Comparison of ENCODE assay signal across 14 mouse cellular contexts in the genomic region with DNA sequence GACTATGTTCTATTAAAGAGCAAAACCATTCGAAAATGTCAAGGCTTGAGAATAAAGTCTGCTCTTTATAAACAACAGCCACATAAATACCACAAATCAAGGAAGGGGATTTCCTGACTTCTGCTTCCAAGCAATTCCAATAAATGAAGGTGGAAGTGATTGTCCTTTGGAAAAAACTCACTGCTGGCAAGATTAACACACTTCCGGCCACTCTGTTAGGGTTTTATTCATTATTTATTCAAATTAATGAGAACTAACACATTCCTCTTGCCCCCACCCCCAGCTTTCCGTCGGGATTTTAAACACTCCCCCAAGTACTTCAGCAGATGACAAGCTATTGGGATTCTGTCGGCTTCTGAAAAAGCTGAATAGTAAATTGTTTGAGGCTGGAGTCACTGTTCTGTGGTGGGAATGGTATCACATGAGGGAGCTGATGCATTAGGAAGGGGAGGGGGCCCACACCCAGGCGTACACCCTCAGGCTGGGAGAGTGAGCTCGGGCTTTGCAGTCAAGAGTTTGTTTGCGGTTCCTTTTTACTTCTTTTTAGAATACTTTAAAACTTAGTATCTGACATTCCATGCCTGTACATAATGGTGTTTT. TPM values are rescaled to one million over a fixed set of nuclear protein-coding genes. Genes with fewer than 3 reads are reported as not detected.
DNase-seq lines count a peak whose midpoint lies in the region; ATAC-seq and TF ChIP-seq lines count a peak whose summit lies in the region.
"Had no signal": no experiment of that assay in that cellular context is flagged by ENCODE, and none has a peak within 500 bp of the region (broad histone marks: within the 10 kb centered on the region; RNA-seq: fewer than 3 reads in every experiment).

No protein-coding gene starts in this region.

- 0 out of 2 replicates have a peak overlapping the region, but pooled peaks have one; percentile 19 for H3K9ac ChIP-seq in hindbrain, embryonic 13.5 days
- no peak overlapping the region for H3K9ac ChIP-seq in hindbrain, embryonic 14.5 days
- no peak overlapping the region for H3K9ac ChIP-seq in lung, postnatal 0 days (replicated peaks; ENCODE audit: low read depth)
- no peak overlapping the region for H3K9ac ChIP-seq in intestine, embryonic 15.5 days
- H3K9ac ChIP-seq: midbrain, embryonic 13.5 days; neural tube, embryonic 12.5 days had no signal

- H3K4me1 ChIP-seq in hindbrain, embryonic 13.5 days (replicated peaks) = peaks cover 10% of the 10 kb centered on the region
- H3K4me1 ChIP-seq in hindbrain, embryonic 14.5 days (replicated peaks; ENCODE audit: control insufficient read depth, insufficient read depth, low read length) = 0 out of 2 replicates have a peak, but pooled peaks cover 2% of the 10 kb centered on the region
- no peaks in the 10 kb centered on the region for H3K4me1 ChIP-seq in lung, postnatal 0 days (ENCODE audit: insufficient read depth, low read depth, low read length)
- peaks cover 3% of the 10 kb centered on the region for H3K4me1 ChIP-seq in lung, adult 2 months (ENCODE audit: control insufficient read depth, insufficient read depth, low read length)
- H3K4me1 ChIP-seq in intestine, embryonic 15.5 days (replicated peaks) = peaks cover 13% of the 10 kb centered on the region

- no peaks in the 10 kb centered on the region for H3K27me3 ChIP-seq in hindbrain, embryonic 13.5 days
- H3K27me3 ChIP-seq in hindbrain, embryonic 14.5 days (ENCODE audit: control insufficient read depth, insufficient read depth, low read length) = no peaks in the 10 kb centered on the region
- no peaks in the 10 kb centered on the region for H3K27me3 ChIP-seq in lung, postnatal 0 days (replicated peaks; ENCODE audit: insufficient read depth, low read length)
- no peaks in the 10 kb centered on the region for H3K27me3 ChIP-seq in intestine, embryonic 15.5 days (replicated peaks)
- H3K27me3 ChIP-seq: midbrain, embryonic 13.5 days; neural tube, embryonic 12.5 days had no signal

- no peak overlapping the region for H3K27ac ChIP-seq in hindbrain, embryonic 13.5 days
- no peak overlapping the region for H3K27ac ChIP-seq in hindbrain, embryonic 14.5 days
- no peak overlapping the region for H3K27ac ChIP-seq in lung, postnatal 0 days (ENCODE audit: low read length)
- H3K27ac ChIP-seq in intestine, embryonic 15.5 days = peak overlapping the region; percentile 87
- H3K27ac ChIP-seq: midbrain, embryonic 13.5 days; neural tube, embryonic 12.5 days had no signal

- H3K36me3 ChIP-seq in hindbrain, embryonic 13.5 days = no peaks in the 10 kb centered on the region
- H3K36me3 ChIP-seq in hindbrain, embryonic 14.5 days (replicated peaks; ENCODE audit: control insufficient read depth, insufficient read depth) = no peaks in the 10 kb centered on the region
- no peaks in the 10 kb centered on the region for H3K36me3 ChIP-seq in lung, postnatal 0 days (ENCODE audit: insufficient read depth, low read length)
- H3K36me3 ChIP-seq in intestine, embryonic 15.5 days = no peaks in the 10 kb centered on the region
- H3K36me3 ChIP-seq: midbrain, embryonic 13.5 days; neural tube, embryonic 12.5 days had no signal

- H3K4me3 ChIP-seq in hindbrain, embryonic 13.5 days = no peak overlapping the region
- H3K4me3 ChIP-seq in hindbrain, embryonic 14.5 days (replicated peaks; ENCODE audit: low read length) = no peak overlapping the region
- no peak overlapping the region for H3K4me3 ChIP-seq in lung, postnatal 0 days (ENCODE audit: low read depth, low read length)
- no peak overlapping the region for H3K4me3 ChIP-seq in lung, adult 2 months (replicated peaks; ENCODE audit: extremely low read depth, low read depth, low read length)
- no peak overlapping the region for H3K4me3 ChIP-seq in intestine, embryonic 15.5 days (replicated peaks)
- H3K4me3 ChIP-seq: midbrain, embryonic 13.5 days; neural tube, embryonic 12.5 days had no signal

- 47% methylated on average over 8 of the region's 8 CpGs for WGBS in hindbrain, embryonic 13.5 days
- WGBS in hindbrain, embryonic 14.5 days = 43% methylated on average over 8 of the region's 8 CpGs
- 20% methylated on average over 8 of the region's 8 CpGs for WGBS in lung, postnatal 0 days
- WGBS in lung, adult 2 months = 18% methylated on average over 8 of the region's 8 CpGs
- 34% methylated on average over 8 of the region's 8 CpGs for WGBS in intestine, embryonic 15.5 days

- no peak for ATAC-seq in hindbrain, embryonic 13.5 days (ENCODE audit: low FRiP score)
- no peak for ATAC-seq in hindbrain, embryonic 14.5 days (ENCODE audit: low FRiP score)
- ATAC-seq in lung, postnatal 0 days = peak; percentile 11; the same call in 1 of the 2 replicates
- no peak for ATAC-seq in intestine, embryonic 15.5 days
- ATAC-seq: forebrain, embryonic 16.5 days; midbrain, embryonic 13.5 days had no signal

- H3K4me2 ChIP-seq in hindbrain, embryonic 13.5 days = no peak overlapping the region
- H3K4me2 ChIP-seq in hindbrain, embryonic 14.5 days (replicated peaks) = no peak overlapping the region
- H3K4me2 ChIP-seq in lung, postnatal 0 days (replicated peaks; ENCODE audit: low read depth, low read length) = no peak overlapping the region
- H3K4me2 ChIP-seq in intestine, embryonic 15.5 days (replicated peaks) = peak overlapping the region; percentile 28; the same call in 1 of the 2 replicates
- H3K4me2 ChIP-seq: midbrain, embryonic 13.5 days; neural tube, embryonic 12.5 days had no signal

- no peak for DNase-seq in hindbrain, embryonic 14.5 days (ENCODE audit: low spot score)
- DNase-seq in lung, postnatal 0 days (ENCODE audit: low spot score) = peak; percentile 44
- no peak for DNase-seq in lung, adult 2 months
- DNase-seq in embryo, embryonic 9.5 days (ENCODE audit: extremely low spot score) = no peak
- no peak for DNase-seq in left cerebral cortex, adult 11 months (ENCODE audit: low spot score)
- DNase-seq: cerebellum, adult 18-20 months; embryo, embryonic 11 days; gastrocnemius, postnatal 36 days; right cerebral cortex, adult 18-20 months had no signal

- no peak for TF ChIP-seq POLR2A in lung, adult 2 months (IDR thresholded peaks at IDR 0.05; ENCODE audit: borderline replicate concordance, extremely low read depth, low read depth, low read length)

- H3K9me3 ChIP-seq in hindbrain, embryonic 13.5 days = no peaks in the 10 kb centered on the region
- H3K9me3 ChIP-seq in hindbrain, embryonic 14.5 days (ENCODE audit: control insufficient read depth, low read length) = no peaks in the 10 kb centered on the region
- no peaks in the 10 kb centered on the region for H3K9me3 ChIP-seq in lung, postnatal 0 days (ENCODE audit: low read length)
- no peaks in the 10 kb centered on the region for H3K9me3 ChIP-seq in intestine, embryonic 15.5 days
- H3K9me3 ChIP-seq: midbrain, embryonic 13.5 days; neural tube, embryonic 12.5 days had no signal

- no peak for TF ChIP-seq CTCF in lung, postnatal 0 days (IDR thresholded peaks at IDR 0.05)
- TF ChIP-seq CTCF in lung, adult 2 months (IDR thresholded peaks at IDR 0.05; ENCODE audit: insufficient read depth, low read length) = no peak

- TF ChIP-seq EP300 in lung, postnatal 0 days (IDR thresholded peaks at IDR 0.05) = peak; percentile 68

RNA-seq across cellular contexts. Expression of gene Lima1, which starts 14.1 kb away (rescaled TPM):
- 20.6 and 20.9 TPM in 2 replicates for polyA plus RNA-seq in hindbrain, embryonic 13.5 days (2015; fragmentation: Nextera tagmentation; extraction: Ambion mirVana)
- polyA plus RNA-seq in hindbrain, embryonic 14.5 days (2014; fragmentation: Nextera tagmentation; extraction: Ambion mirVana) = 11.2 and 14.5 TPM in 2 replicates
- 28.6 and 38.5 TPM in 2 replicates for polyA plus RNA-seq in lung, postnatal 0 days (2015; fragmentation: Nextera tagmentation; extraction: Ambion mirVana)
- polyA plus RNA-seq in lung, adult 2 months (2012; rRNA removed) = 23.6 and 29.7 TPM in 2 replicates
- 86.5 and 96.4 TPM in 2 replicates for polyA plus RNA-seq in intestine, embryonic 15.5 days (2015; fragmentation: Nextera tagmentation; extraction: Ambion mirVana)
